Mouse (Mus musculus): ENCODE measurements at regions not wholly inside any gene's neighbourhood (a gene's known extent, or its start where the extent isn't known, plus 50 kb on each side); places are given as distances from the start of the nearest gene placed in this dataset.
"Not testable (repeated sequence)": the region's sequence is repeated elsewhere in the genome, so short reads cannot be mapped to it uniquely, and the experiment has no call there.

DNA sequence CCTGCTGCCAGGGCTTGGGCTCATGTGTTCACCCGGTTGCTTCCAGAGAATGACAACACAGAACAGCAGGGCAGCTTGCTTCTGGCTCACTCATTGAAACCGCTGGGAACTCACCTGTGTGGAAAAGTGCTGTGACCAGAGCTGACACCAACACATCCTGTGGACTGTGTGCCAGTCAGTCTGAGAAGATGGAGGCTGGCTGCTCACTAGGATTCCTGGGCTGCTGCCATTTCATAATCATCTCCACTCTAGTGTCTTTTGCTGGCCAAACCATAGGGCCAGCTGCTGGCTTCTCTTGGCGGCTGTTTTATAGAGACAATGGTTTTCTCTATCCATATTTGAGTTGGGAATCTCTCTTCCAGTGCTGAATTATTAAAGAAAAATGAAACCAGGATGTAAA lies 138.1 kb downstream of the Brms1l start:
- Histone ChIP-seq H3K4me3 (no peak overlapping the region), H3K27ac (replicated peaks) (no peak overlapping the region), H3K9ac (replicated peaks) (no peak overlapping the region), H3K4me1 (no peaks in the 10 kb centered on the region), H3K27me3 (peaks cover 3% of the 10 kb centered on the region; the same call in 1 of the 2 replicates), H3K4me2 (replicated peaks) (no peak overlapping the region), H3K9me3 (no peaks in the 10 kb centered on the region), H3K36me3 (no peaks in the 10 kb centered on the region)
- WGBS, result 91% methylated on average over 3 of the region's 3 CpGs
- ATAC-seq (ENCODE audit: low FRiP score, low read depth), result no peak

DNA sequence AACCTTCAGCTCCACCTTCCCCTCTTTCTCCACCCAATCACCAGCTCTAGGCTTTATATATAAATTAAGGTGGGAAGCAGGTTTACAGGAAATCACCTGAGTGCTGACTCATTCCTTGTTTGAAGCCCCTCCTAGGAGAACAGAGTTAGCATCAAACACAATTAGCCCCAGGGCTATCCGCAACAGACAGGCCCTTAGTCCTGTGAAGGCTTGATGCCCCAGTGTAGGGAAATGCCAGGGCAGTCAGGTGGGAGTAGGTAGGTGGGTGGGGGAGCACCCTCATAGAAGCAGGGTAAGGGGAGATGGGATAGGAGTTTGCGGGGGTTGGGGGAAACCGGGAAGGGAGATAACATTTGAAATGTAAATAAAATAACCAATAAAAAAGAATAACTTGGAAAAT lies 123.2 kb downstream of the Brms1l start:
- H3K27ac ChIP-seq (replicated peaks); H3K4me3 ChIP-seq; H3K4me1 ChIP-seq; ATAC-seq (ENCODE audit: low FRiP score, low read depth); H3K27me3 ChIP-seq; H3K4me2 ChIP-seq (replicated peaks); H3K9ac ChIP-seq (replicated peaks); H3K9me3 ChIP-seq; H3K36me3 ChIP-seq: not testable (repeated sequence)
- 89% methylated on average over 3 of the region's 3 CpGs for WGBS

DNA sequence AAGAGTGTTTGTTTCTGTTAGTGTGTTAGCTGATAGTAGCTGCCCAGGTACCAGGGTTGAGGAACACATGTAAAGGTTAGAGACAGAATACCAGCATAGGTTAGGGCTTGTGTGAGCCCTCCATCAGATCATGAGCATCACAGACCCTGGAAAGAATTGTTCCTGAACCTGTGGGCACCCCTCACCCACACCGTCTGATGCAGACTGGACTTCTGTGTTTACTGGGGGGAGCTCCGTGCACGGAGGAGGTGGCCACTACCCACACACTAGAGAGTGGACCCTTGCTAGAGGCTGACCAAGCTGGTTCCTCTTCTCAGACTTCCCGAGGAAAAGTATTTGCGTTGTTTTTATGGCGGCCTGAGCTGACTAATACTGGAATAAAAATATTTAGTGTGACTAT lies 104.4 kb downstream of the Brms1l start:
- no peak overlapping the region for H3K9ac ChIP-seq (replicated peaks)
- 90% methylated on average over 6 of the region's 6 CpGs for WGBS
- no peak for ATAC-seq (ENCODE audit: low FRiP score, low read depth)
- H3K4me3 ChIP-seq, result no peak overlapping the region
- H3K4me2 ChIP-seq (replicated peaks), result no peak overlapping the region
- peaks cover 7% of the 10 kb centered on the region for H3K4me1 ChIP-seq
- H3K27ac ChIP-seq (replicated peaks), result no peak overlapping the region
- H3K27me3 ChIP-seq, result peaks cover 19% of the 10 kb centered on the region
- H3K9me3 ChIP-seq, result no peaks in the 10 kb centered on the region
- no peaks in the 10 kb centered on the region for H3K36me3 ChIP-seq

GRCm38 (mm10) chr12:55939281-55940142 lies 103.4 kb downstream of the Brms1l start:
- no peak overlapping the region for H3K4me3 ChIP-seq
- H3K27me3 ChIP-seq, result peaks cover 25% of the 10 kb centered on the region
- ATAC-seq (ENCODE audit: low FRiP score, low read depth), result peak; percentile 89
- no peaks in the 10 kb centered on the region for H3K9me3 ChIP-seq
- H3K4me2 ChIP-seq (replicated peaks), result peak overlapping the region; percentile 17; the same call in 1 of the 2 replicates
- peaks cover 7% of the 10 kb centered on the region for H3K4me1 ChIP-seq
- 37% methylated on average over 10 of the region's 10 CpGs for WGBS
- peak overlapping the region; percentile 73 for H3K27ac ChIP-seq (replicated peaks)
- H3K36me3 ChIP-seq, result no peaks in the 10 kb centered on the region
- no peak overlapping the region for H3K9ac ChIP-seq (replicated peaks)

DNA sequence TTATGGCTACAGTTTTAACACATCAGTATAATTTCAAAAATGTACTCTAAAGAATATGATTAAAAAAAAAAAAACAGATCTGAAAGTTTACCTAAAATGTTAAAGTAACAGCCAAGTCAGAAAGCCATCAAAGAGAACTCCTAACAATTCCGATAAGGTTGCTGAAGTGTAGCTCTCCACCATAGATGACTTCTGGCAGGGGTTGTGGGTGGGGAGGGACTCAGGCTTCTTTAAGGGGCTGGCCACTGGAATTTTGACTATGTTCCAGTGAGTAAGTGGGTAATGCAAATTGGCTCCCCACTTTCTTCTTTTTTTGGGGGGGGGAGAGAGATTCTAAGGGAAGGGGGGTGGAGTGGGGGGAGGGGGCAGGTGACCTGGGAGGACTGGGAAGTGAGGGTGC lies 98.0 kb downstream of the Brms1l start:
- no peak for ATAC-seq (ENCODE audit: low FRiP score, low read depth)
- Histone ChIP-seq H3K4me3 (no peak overlapping the region), H3K4me2 (replicated peaks) (no peak overlapping the region), H3K9ac (replicated peaks) (no peak overlapping the region), H3K4me1 (peaks cover 15% of the 10 kb centered on the region), H3K27ac (replicated peaks) (no peak overlapping the region), H3K27me3 (peaks cover 60% of the 10 kb centered on the region), H3K36me3 (no peaks in the 10 kb centered on the region), H3K9me3 (no peaks in the 10 kb centered on the region)
- 34% methylated on average over 1 of the region's 1 CpGs for WGBS

DNA sequence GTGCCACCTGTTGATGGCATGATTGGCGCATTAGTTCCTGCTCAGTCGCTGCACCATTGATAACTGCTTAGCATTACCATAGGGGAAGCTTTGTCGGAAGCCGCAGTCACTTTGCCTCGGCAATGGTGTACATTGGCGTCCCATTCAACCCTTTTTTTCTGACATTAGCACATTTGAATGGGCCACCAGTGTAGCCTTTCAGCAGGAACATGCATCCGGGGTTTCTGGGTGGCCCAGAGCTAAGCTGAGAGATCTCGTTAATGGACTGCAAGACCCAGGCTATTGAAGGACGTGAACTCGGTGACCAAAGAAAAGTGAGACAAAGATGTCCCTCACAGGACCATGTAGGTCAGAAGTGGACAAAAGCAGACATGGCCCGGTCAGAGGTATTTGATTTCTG lies 97.3 kb downstream of the Brms1l start:
- Histone ChIP-seq H3K4me3 (no peak overlapping the region), H3K4me2 (replicated peaks) (peak overlapping the region; percentile 34), H3K27me3 (peaks cover 67% of the 10 kb centered on the region), H3K36me3 (no peaks in the 10 kb centered on the region), H3K4me1 (peaks cover 10% of the 10 kb centered on the region), H3K27ac (replicated peaks) (no peak overlapping the region), H3K9me3 (no peaks in the 10 kb centered on the region), H3K9ac (replicated peaks) (no peak overlapping the region)
- whole genome bisulfite sequencing, result 13% methylated on average over 11 of the region's 11 CpGs
- peak; percentile 52; the same call in 1 of the 2 replicates for ATAC-seq (ENCODE audit: low FRiP score, low read depth)

DNA sequence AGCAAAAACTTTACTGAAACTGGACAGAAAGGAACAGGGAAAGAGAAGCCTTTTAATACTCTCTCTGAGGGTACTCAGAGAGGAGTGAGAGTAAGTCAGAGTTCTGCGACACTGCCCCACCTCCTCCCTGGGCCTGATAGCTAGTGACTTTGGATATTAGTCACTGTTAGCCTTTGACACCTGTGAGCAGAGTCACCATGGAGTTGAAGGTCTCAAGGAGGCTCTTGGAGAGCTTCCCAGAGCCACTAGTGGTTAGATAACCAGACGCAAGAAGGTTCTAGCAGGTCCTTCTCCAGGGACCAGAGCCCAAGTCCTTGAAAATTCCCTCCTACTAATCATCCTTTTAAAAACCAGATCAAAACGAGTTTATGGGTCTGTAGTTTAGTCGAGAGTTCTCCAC lies 94.3 kb downstream of the Brms1l start:
- H3K27me3 ChIP-seq, result peaks cover 60% of the 10 kb centered on the region

GRCm38 (mm10) chr12:55926974-55927321 lies 90.8 kb downstream of the Brms1l start:
- Histone ChIP-seq H3K4me1 (peaks cover 19% of the 10 kb centered on the region), H3K9ac (replicated peaks) (no peak overlapping the region), H3K4me2 (replicated peaks) (no peak overlapping the region), H3K36me3 (no peaks in the 10 kb centered on the region), H3K9me3 (no peaks in the 10 kb centered on the region), H3K4me3 (no peak overlapping the region), H3K27me3 (peaks cover 36% of the 10 kb centered on the region), H3K27ac (replicated peaks) (0 out of 2 replicates have a peak overlapping the region, but pooled peaks have one; percentile 49)
- peak; percentile 57 for ATAC-seq (ENCODE audit: low FRiP score, low read depth)
- WGBS, result 59% methylated on average over 1 of the region's 1 CpGs

More for the DNA sequence above, 94.3 kb downstream of the Brms1l start:
- WGBS, result 76% methylated on average over 4 of the region's 4 CpGs
- no peaks in the 10 kb centered on the region for H3K9me3 ChIP-seq
- H3K36me3 ChIP-seq, result no peaks in the 10 kb centered on the region
- H3K4me1 ChIP-seq, result peaks cover 29% of the 10 kb centered on the region
- no peak overlapping the region for H3K9ac ChIP-seq (replicated peaks)
- ATAC-seq (ENCODE audit: low FRiP score, low read depth), result no peak
- no peak overlapping the region for H3K4me3 ChIP-seq
- H3K4me2 ChIP-seq (replicated peaks), result no peak overlapping the region
- no peak overlapping the region for H3K27ac ChIP-seq (replicated peaks)

DNA sequence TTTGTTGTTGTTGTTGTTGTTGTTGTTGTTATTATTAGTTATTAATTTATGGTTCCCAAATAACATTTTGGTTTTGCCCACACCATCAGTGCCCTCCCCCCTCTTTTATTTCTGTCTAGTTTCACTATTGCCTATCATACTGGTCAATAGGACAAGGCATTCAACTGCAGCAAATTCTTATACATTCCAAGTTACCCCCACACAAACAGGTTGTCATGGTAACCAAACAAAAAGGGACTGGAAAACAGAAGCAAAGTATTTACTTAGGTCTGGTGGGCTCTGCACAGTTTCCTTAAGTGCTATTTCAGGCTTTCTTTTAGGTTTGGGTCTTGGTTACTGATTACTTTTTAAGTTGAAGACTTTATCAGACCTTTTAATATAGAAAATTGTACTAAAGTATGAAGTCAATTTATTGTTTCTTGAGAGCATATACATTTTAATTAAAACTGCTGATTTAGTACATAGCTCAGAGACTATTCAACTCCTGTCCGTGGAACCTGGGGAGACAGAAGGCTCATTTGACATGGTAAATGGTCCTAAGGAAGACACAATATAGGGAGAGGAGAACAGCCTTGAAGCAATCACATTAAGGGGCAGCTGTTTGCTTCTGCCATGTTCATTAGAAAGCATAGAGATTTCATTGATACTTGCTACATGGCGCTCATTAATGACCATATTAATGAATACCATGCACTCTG lies 90.3 kb downstream of the Brms1l start:
- Histone ChIP-seq H3K9me3 (no peaks in the 10 kb centered on the region), H3K9ac (replicated peaks) (no peak overlapping the region), H3K4me2 (replicated peaks) (no peak overlapping the region), H3K36me3 (no peaks in the 10 kb centered on the region), H3K4me3 (no peak overlapping the region), H3K27me3 (peaks cover 31% of the 10 kb centered on the region), H3K4me1 (peaks cover 19% of the 10 kb centered on the region), H3K27ac (replicated peaks) (peak overlapping the region; percentile 49; the same call in 1 of the 2 replicates)
- peak; percentile 74 for ATAC-seq (ENCODE audit: low FRiP score, low read depth)
- WGBS, result 41% methylated on average over 2 of the region's 2 CpGs
